Mouse (Mus musculus) heart, postnatal 0 days (tissue): ENCODE measurements around the gene Armt1. TPM values are rescaled to one million over a fixed set of nuclear protein-coding genes. Genes with fewer than 3 reads are reported as not detected.

Experiments used
- ATAC-seq: fragments of 200-750 bp; cut with Nextera tagmentation; 2 replicates; pipeline ENCODE4 v1.8.0; 2017; ENCODE audit warnings: low read depth, moderate number of reproducible peaks, moderate library complexity; ENCODE audit not compliant: insufficient read depth
- DNase-seq: peaks from one replicate; pipeline ENCODE4 v3.0.0-alpha.2; 2016; ENCODE audit warnings: low spot score
- H3K27ac ChIP-seq: fragments of 300-500 bp; sonication (generic); 2 replicates; pipeline ENCODE4 v1.5.1; 2014; ENCODE audit warnings: low read depth, mild to moderate bottlenecking
- H3K27me3 ChIP-seq: fragments of 300-500 bp; sonication (generic); 2 replicates; pipeline ENCODE4 v1.6.1; 2014; ENCODE audit warnings: low read length, mixed read lengths; ENCODE audit not compliant: control insufficient read depth, insufficient read depth
- H3K36me3 ChIP-seq: fragments of 300-500 bp; sonication (generic); replicated peaks from 2 replicates; pipeline ENCODE4 v1.6.1; 2014; ENCODE audit warnings: low read length, mixed read lengths; ENCODE audit not compliant: control insufficient read depth, insufficient read depth
- H3K4me1 ChIP-seq: fragments of 300-500 bp; sonication (generic); 2 replicates; pipeline ENCODE4 v1.6.1; 2014; ENCODE audit warnings: antibody characterized with exemption; ENCODE audit not compliant: control insufficient read depth, insufficient read depth
- H3K4me2 ChIP-seq: fragments of 300-500 bp; sonication (generic); 2 replicates; pipeline ENCODE4 v1.6.1; 2014; ENCODE audit warnings: low read depth, mild to moderate bottlenecking, low read length, moderate library complexity
- H3K4me3 ChIP-seq: fragments of 300-500 bp; sonication (generic); 2 replicates; pipeline ENCODE4 v1.5.1; 2014; ENCODE audit warnings: low read depth, low read length
- H3K9ac ChIP-seq: fragments of 300-500 bp; sonication (generic); replicated peaks from 2 replicates; pipeline ENCODE4 v1.6.1; 2014; ENCODE audit warnings: low read depth, low read length, mixed read lengths
- H3K9me3 ChIP-seq: fragments of 300-500 bp; sonication (generic); replicated peaks from 2 replicates; pipeline ENCODE4 v1.6.1; 2016; ENCODE audit warnings: low read length; ENCODE audit not compliant: control insufficient read depth
- CTCF ChIP-seq: IDR thresholded peaks from 2 replicates; pipeline ENCODE4 v1.5.1; 2016; ENCODE audit warnings: antibody characterized with exemption, control low read depth, low read depth
- EP300 ChIP-seq: IDR thresholded peaks from 2 replicates; pipeline ENCODE4 v1.6.1; 2016; ENCODE audit warnings: antibody characterized with exemption, low read depth
- WGBS: fragments of 180-500 bp; shearing (Covaris S2); extraction: QIAGEN DNeasy Blood & Tissue Kit; methylation state at CpG from one replicate; pipeline ENCODE4 v1.1.7; 2014; 5-methylcytosine and 5-hydroxymethylcytosine counted together
- polyA plus RNA-seq: library from polyadenylated mRNA; unstranded; fragments of >200 nt; fragmentation: Nextera tagmentation; extraction: Ambion mirVana; gene quantifications from 2 replicates; pipeline ENCODE4 v1.2.1, GENCODE M21; 2015
- total RNA-seq: library from RNA; depleted of rRNA; stranded (reverse); fragments of >200 nt; gene quantifications from 2 replicates; pipeline ENCODE4 v1.2.3, GENCODE M21; 2014; ENCODE audit warnings: low replicate concordance

Gene Armt1
- total and polyA plus RNA-seq, 2 experiments from 2014 or later = 8.5 to 14.7 TPM

DNA sequence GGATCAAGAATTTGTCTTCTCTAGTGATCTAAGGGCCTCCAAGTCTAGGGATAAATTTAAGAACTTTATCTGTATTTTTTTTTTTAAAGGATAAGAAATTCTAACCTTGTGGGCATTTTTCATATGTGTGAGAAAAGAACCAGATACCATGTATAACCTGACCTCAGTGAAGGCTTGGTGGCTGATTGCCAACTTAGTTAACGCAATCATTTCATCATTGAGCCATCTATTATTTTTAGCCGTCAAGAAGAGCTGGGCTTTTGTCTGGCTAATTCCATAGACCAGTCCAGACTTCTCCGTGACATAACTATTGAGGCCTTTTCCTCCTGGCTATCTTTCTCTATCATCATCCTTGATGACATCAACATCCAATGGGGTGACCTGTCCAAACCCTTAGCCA is 43.2 kb downstream of the Armt1 start:
- Histone ChIP-seq H3K27me3 (no peaks in the 10 kb centered on the region), H3K9ac (no peak overlapping the region), H3K9me3 (no peaks in the 10 kb centered on the region), H3K36me3 (no peaks in the 10 kb centered on the region), H3K4me3 (no peak overlapping the region), H3K4me1 (no peaks in the 10 kb centered on the region), H3K27ac (no peak overlapping the region), H3K4me2 (no peak overlapping the region)
- no peak for TF ChIP-seq EP300
- TF ChIP-seq CTCF = no peak
- ATAC-seq (no peak), DNase-seq (no peak)
- 71% methylated on average over 3 of the region's 3 CpGs for WGBS

DNA sequence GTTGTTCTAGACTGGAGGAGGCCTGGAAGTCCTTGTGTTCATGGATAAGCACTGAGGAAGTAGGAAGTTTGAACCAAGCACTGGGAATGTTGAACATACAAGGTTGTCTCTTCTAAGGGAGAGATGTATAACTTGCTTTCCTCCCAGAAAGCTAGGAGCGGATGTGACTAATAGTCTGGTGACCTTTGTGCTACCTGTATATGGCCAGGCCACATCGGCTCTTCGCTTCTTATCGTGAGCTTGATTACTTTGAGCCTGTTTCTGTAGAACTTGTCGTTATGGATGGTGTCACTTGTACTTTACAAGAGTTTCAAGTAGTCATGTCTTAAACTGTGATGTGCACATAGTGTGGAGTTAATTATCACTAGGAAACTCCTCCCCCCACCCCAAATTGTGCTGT is 44.3 kb downstream of the Armt1 start:
- H3K4me2 ChIP-seq = no peak overlapping the region
- TF ChIP-seq CTCF (no peak), EP300 (no peak)
- WGBS = 63% methylated on average over 5 of the region's 5 CpGs
- H3K9me3 ChIP-seq = no peaks in the 10 kb centered on the region
- DNase-seq (no peak), ATAC-seq (no peak)
- no peaks in the 10 kb centered on the region for H3K36me3 ChIP-seq
- no peaks in the 10 kb centered on the region for H3K27me3 ChIP-seq
- H3K9ac ChIP-seq = no peak overlapping the region
- H3K4me3 ChIP-seq = no peak overlapping the region
- no peak overlapping the region for H3K27ac ChIP-seq
- no peaks in the 10 kb centered on the region for H3K4me1 ChIP-seq

DNA sequence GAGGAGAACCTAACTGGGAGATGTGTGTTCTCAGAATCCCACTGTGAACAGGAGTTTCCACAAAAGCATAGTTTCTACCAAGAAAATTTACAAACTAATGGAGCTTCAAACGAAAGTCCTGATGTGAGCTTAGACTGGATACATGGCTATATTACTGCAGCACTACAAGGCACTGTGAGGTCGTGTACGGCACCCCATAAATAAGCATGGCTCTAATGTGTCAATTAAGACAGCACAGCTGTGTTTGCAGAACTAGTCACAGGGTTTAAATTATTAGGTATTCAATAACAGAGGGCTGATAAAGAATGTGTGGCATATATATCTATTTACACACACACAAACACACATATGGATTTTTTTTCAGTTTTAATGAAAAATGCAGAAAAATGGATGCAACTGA is 48.7 kb downstream of the Armt1 start:
- TF ChIP-seq EP300 (no peak), CTCF (no peak)

DNA sequence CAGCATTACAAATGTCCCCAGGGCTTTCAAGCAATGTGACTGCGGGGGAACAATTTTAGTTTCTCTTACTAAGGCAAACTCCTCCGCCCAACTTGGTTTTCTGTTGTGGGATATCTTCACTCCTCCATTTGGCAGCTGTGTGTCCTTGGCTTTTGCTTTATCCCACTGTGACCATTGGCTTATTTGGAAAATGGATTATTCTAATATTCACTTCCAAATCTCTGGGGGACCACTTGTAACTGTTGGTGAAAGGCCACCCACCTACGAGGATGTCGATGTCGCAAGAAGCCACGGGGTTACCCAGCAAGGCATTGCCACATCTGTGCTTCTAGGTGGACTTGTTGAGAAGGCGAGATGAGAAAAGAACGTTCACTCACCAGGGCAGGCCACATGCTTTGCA is 49.4 kb downstream of the Armt1 start:
- ATAC-seq = no peak
- WGBS = 74% methylated on average over 8 of the region's 8 CpGs

More for the DNA sequence above, 48.7 kb downstream of the Armt1 start:
- no peak overlapping the region for H3K4me2 ChIP-seq
- no peak overlapping the region for H3K27ac ChIP-seq
- no peaks in the 10 kb centered on the region for H3K27me3 ChIP-seq
- WGBS = 91% methylated on average over 3 of the region's 3 CpGs
- no peak overlapping the region for H3K9ac ChIP-seq
- no peaks in the 10 kb centered on the region for H3K4me1 ChIP-seq
- no peak for ATAC-seq
- H3K4me3 ChIP-seq = no peak overlapping the region
- no peaks in the 10 kb centered on the region for H3K9me3 ChIP-seq
- DNase-seq = no peak
- no peaks in the 10 kb centered on the region for H3K36me3 ChIP-seq

DNA sequence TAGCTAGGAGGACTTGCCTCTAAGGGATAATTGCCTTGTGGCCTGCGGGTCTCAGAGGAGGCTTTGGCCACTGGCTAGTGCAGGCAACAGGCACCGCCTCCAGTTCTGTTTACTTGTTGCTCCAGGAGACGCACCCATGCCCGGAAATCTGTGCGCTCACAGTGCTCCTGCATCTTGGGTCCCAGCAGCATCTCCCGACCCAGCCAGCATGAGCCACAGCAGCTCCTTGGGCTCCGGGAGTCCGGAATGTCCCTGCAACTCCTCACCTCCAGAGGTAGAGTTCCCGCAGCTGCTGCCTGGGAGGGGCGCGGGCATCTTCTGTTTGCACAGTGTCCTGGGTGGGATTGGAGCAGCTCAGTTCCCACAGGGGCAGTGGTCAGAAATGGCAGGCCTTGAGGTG is 50.1 kb downstream of the Armt1 start, which contains the start of gene Ccdc170:
Gene Ccdc170, plus strand, starts transcription at position 148 of the 400 bp plus-strand sequence.
- TF ChIP-seq EP300 (no peak), CTCF (no peak)
- WGBS = 47% methylated on average over 11 of the region's 11 CpGs
- ATAC-seq = no peak

More for the DNA sequence above, 49.4 kb downstream of the Armt1 start:
- Histone ChIP-seq H3K4me1 (no peaks in the 10 kb centered on the region), H3K9ac (no peak overlapping the region), H3K4me3 (no peak overlapping the region), H3K36me3 (no peaks in the 10 kb centered on the region), H3K9me3 (no peaks in the 10 kb centered on the region), H3K4me2 (no peak overlapping the region), H3K27me3 (no peaks in the 10 kb centered on the region), H3K27ac (no peak overlapping the region)
- TF ChIP-seq CTCF (no peak), EP300 (no peak)
- DNase-seq = no peak

DNA sequence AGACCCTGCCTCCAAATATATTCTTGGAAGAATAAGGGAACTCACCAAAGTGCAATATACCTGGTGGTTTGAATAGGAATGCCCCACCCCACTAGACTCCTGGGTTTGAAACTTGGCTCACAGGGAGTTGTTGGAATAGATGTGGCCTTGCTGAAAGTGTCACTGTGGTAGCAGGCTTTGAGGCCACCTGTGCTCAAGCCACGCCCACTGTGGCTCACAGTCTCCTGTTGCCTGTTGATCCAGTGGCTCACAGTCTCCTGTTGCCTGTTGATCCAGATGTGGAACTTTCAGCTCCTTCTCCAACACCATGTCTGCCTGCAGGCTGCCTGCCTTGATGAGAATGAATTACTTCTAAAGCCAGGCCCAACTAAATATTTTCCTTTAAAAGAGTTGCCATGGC is 51.6 kb downstream of the Armt1 start:
- Histone ChIP-seq H3K9me3 (no peaks in the 10 kb centered on the region), H3K4me1 (no peaks in the 10 kb centered on the region), H3K4me3 (no peak overlapping the region), H3K36me3 (no peaks in the 10 kb centered on the region), H3K4me2 (no peak overlapping the region), H3K27me3 (no peaks in the 10 kb centered on the region), H3K9ac (no peak overlapping the region), H3K27ac (no peak overlapping the region)
- DNase-seq (no peak), ATAC-seq (no peak)
- WGBS = 61% methylated on average over 1 of the region's 1 CpGs
- TF ChIP-seq CTCF = no peak
- TF ChIP-seq EP300 = no peak

More for the DNA sequence above, 50.1 kb downstream of the Armt1 start, which contains the start of gene Ccdc170:
- Histone ChIP-seq H3K4me2 (no peak within 1 kb of the TSS), H3K9ac (no peak within 1 kb of the TSS), H3K9me3 (no peaks in the 10 kb centered on the region), H3K4me1 (no peaks in the 10 kb centered on the region), H3K36me3 (no peaks in the 10 kb centered on the region), H3K27ac (no peak within 1 kb of the TSS), H3K4me3 (no peak within 1 kb of the TSS), H3K27me3 (no peaks in the 10 kb centered on the region)
- no peak for DNase-seq
